Mouse (Mus musculus) natural killer cell, adult 2 months (primary cell): ENCODE results near the gene Alox5ap.

ENCODE experiments used
- DNase-seq, 2 experiments: peaks; one replicate each; pipeline ENCODE4 v3.0.0; 2022; ENCODE audit warnings: low spot score in 2 of 2

The Alox5ap gene

GRCm38 (mm10) chr5:149264405-149264804, at the start of gene Alox5ap:
Gene Alox5ap (plus strand): TSS chr5:149264767.
- no peak for DNase-seq

- DNase-seq: no peak
These were observed 49.0 kb upstream of the Alox5ap start for GRCm38 (mm10) chr5:149215540-149215939.

- no peak for DNase-seq
These were observed 46.8 kb upstream of the Alox5ap start for GRCm38 (mm10) chr5:149217524-149218357.

- DNase-seq: no peak
These were observed 45.1 kb upstream of the Alox5ap start for GRCm38 (mm10) chr5:149219493-149219892.

- DNase-seq: no peak
These were observed 43.2 kb upstream of the Alox5ap start for GRCm38 (mm10) chr5:149221355-149221754.

GRCm38 (mm10) chr5:149224666-149225065, 39.9 kb upstream of the Alox5ap start:
- no peak for DNase-seq

- DNase-seq: peak; percentile 97
These were observed 35.6 kb upstream of the Alox5ap start for GRCm38 (mm10) chr5:149228700-149229618.

GRCm38 (mm10) chr5:149229619-149230339, 34.8 kb upstream of the Alox5ap start:
- DNase-seq: no peak

- DNase-seq: peak; percentile 58 to 67
These were observed 29.6 kb upstream of the Alox5ap start for GRCm38 (mm10) chr5:149235002-149235401.

GRCm38 (mm10) chr5:149237221-149237950, 27.2 kb upstream of the Alox5ap start:
- DNase-seq: no peak

GRCm38 (mm10) chr5:149242467-149242866, 22.1 kb upstream of the Alox5ap start:
- no peak for DNase-seq

GRCm38 (mm10) chr5:149243053-149243452, 21.5 kb upstream of the Alox5ap start:
- no peak for DNase-seq

GRCm38 (mm10) chr5:149245391-149245964, 19.1 kb upstream of the Alox5ap start:
- DNase-seq: peak in 1 of 2 experiments; percentile 17

GRCm38 (mm10) chr5:149245965-149246470, 18.5 kb upstream of the Alox5ap start:
- DNase-seq: peak; percentile 78 to 86

- DNase-seq: peak in 1 of 2 experiments; percentile 11
These were observed 17.3 kb upstream of the Alox5ap start for GRCm38 (mm10) chr5:149247047-149247904.

- DNase-seq: no peak
These were observed 12.3 kb upstream of the Alox5ap start for GRCm38 (mm10) chr5:149252303-149252702.

- DNase-seq: no peak
These were observed 11.1 kb upstream of the Alox5ap start for GRCm38 (mm10) chr5:149253491-149253890.

GRCm38 (mm10) chr5:149255522-149255921, 9.0 kb upstream of the Alox5ap start:
- DNase-seq: no peak

- no peak for DNase-seq
These were observed 6.9 kb upstream of the Alox5ap start for GRCm38 (mm10) chr5:149257518-149258281.
